Mouse (Mus musculus): ENCODE measurements at regions not wholly inside any gene's neighbourhood (a gene's known extent, or its start where the extent isn't known, plus 50 kb on each side); places are given as distances from the start of the nearest gene placed in this dataset.

GRCm38 (mm10) chr13:119358696-119359095, 69.7 kb upstream of the Paip1 start:
- peak; percentile 11 for DNase-seq (ENCODE audit: low read depth)

- peak; percentile 67 for DNase-seq (ENCODE audit: low read depth)
These were observed 65.0 kb upstream of the Paip1 start for GRCm38 (mm10) chr13:119363379-119363778.

DNA sequence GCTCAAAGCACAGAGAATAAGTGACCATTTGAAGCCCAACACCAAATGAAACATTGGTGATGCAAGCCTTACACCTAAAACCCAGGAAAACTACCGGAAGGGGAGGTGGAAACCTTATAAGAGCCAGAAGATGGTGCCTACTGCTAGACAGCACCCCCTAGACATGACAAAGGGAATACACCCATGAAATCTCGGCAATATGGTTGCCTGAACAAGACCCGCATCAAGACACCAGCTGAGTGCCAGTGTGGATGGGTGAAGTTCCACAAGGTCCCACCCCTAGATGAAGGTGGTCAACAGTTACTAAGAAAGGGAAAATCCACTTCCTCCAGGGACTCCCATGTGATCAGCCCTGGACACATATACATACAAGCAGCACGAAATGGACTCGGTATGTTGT, 64.2 kb upstream of the Paip1 start:
- DNase-seq (ENCODE audit: low read depth): no peak

GRCm38 (mm10) chr13:119367544-119367943, 60.9 kb upstream of the Paip1 start:
- DNase-seq (ENCODE audit: low read depth): no peak

DNA sequence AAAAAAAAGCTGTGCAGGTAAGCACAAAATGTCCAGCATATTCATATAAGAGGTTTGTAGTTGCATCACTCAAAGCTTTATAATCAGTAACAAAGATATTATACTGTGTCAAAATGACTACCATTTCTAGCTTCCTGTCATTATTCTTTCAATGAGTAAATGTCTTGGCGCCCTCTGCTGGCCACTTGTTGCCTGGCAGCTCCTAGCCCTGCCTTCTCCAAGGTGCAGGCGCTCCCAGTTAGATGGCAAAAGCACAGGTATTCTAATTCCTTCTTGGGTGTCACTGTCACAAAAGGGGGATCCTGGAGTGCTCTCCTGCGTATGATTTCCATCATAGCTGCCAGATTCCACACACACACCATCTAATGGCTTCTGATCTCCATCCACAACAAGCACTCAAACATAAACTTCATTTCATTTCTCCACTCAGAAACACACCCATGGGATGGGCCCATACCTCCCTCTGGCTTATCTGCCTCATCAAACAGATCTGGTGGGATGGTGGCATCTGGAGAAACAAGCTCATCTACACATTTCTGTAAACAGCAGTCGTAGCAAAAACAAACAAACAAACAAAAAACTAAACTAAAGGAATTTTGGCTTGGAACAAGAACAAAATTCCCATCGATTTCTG, 49.9 kb upstream of the Paip1 start:
- DNase-seq (ENCODE audit: low read depth): peak; percentile 78
